Mouse (Mus musculus) liver, embryonic 12.5 days (tissue): ENCODE results near the gene Scamp3. TPM values are rescaled to one million over a fixed set of nuclear protein-coding genes. Genes with fewer than 3 reads are reported as not detected.
A peak's percentile ranks its signal among the peaks of the same experiment; 100 is the strongest.

ENCODE experiments used
- ATAC-seq: fragments of 200-750 bp; cut with Nextera tagmentation; 2 replicates; pipeline ENCODE4 v1.8.0; 2017; ENCODE audit warnings: moderate number of reproducible peaks, mild to moderate bottlenecking, moderate library complexity
- H3K27ac ChIP-seq: fragments of 300-500 bp; sonication (generic); 2 replicates; pipeline ENCODE4 v1.5.1; 2016; ENCODE audit warnings: mild to moderate bottlenecking
- H3K27me3 ChIP-seq: fragments of 300-500 bp; sonication (generic); replicated peaks from 2 replicates; pipeline ENCODE4 v1.6.1; 2016; ENCODE audit warnings: mild to moderate bottlenecking, moderate library complexity
- H3K36me3 ChIP-seq: fragments of 300-500 bp; sonication (generic); 2 replicates; pipeline ENCODE4 v1.6.1; 2016; ENCODE audit warnings: mild to moderate bottlenecking, moderate library complexity
- H3K4me1 ChIP-seq: fragments of 300-500 bp; sonication (generic); 2 replicates; pipeline ENCODE4 v1.6.1; 2016
- H3K4me2 ChIP-seq: fragments of 300-500 bp; sonication (generic); 2 replicates; pipeline ENCODE4 v1.6.1; 2016; ENCODE audit warnings: mild to moderate bottlenecking, moderate library complexity
- H3K4me3 ChIP-seq: fragments of 300-500 bp; sonication (generic); 2 replicates; pipeline ENCODE4 v1.5.1; 2016; ENCODE audit warnings: mild to moderate bottlenecking, moderate library complexity
- H3K9ac ChIP-seq: fragments of 300-500 bp; sonication (generic); 2 replicates; pipeline ENCODE4 v1.6.1; 2016; ENCODE audit warnings: mild to moderate bottlenecking, moderate library complexity
- H3K9me3 ChIP-seq: fragments of 300-500 bp; sonication (generic); replicated peaks from 2 replicates; pipeline ENCODE4 v1.6.1; 2016; ENCODE audit warnings: mild to moderate bottlenecking, moderate library complexity
- WGBS: fragments of 180-500 bp; shearing (Covaris S2); methylation state at CpG from one replicate; pipeline ENCODE4 v1.1.7; 2016; ENCODE audit not compliant: insufficient replicate concordance; 5-methylcytosine and 5-hydroxymethylcytosine counted together
- polyA plus RNA-seq: library from polyadenylated mRNA; unstranded; fragments of >200 nt; fragmentation: Nextera tagmentation; extraction: Ambion mirVana; gene quantifications from 2 replicates; pipeline ENCODE4 v1.2.1, GENCODE M21; 2016

Gene Scamp3
- polyA plus RNA-seq = 79.8 and 86.3 TPM in 2 replicates

GRCm38 (mm10) chr3:89177242-89178106 is at the start of gene Scamp3:
Gene Scamp3 (plus strand): TSS chr3:89177473.
- Histone ChIP-seq H3K9me3 (no peaks in the 10 kb centered on the region), H3K36me3 (peaks cover 82% of the 10 kb centered on the region), H3K4me3 (peak within 1 kb of the TSS; percentile 82), H3K4me1 (peaks cover 31% of the 10 kb centered on the region), H3K4me2 (peak within 1 kb of the TSS; percentile 89), H3K27ac (peak within 1 kb of the TSS; percentile 80), H3K9ac (peak within 1 kb of the TSS; percentile 84), H3K27me3 (no peaks in the 10 kb centered on the region)
- WGBS = under 1% methylated on average over 43 of the region's 43 CpGs
- ATAC-seq = peak; percentile 92

DNA sequence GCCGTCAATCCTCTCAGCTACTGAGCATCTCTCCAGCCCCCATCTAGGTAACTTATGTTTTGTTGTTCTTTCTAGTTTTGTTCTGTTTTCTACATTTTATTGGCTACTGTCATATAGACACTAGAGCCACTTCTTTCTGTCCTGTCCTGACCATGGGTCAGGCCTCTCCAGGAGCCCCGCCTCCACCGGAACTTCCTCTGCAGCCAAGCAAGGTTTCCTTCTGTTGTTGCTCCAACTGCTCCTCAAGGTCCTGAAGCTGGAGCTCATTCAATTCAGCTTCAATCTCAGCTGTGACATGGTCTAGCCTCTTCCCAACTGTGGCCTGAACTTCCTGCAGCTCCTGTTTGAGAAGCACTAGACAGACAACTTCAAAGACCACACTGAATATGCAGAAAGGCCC is 47.4 kb upstream of the Scamp3 start:
- peak overlapping the region; percentile 48 for H3K27ac ChIP-seq
- H3K36me3 ChIP-seq = no peaks in the 10 kb centered on the region
- H3K9me3 ChIP-seq = no peaks in the 10 kb centered on the region
- no peak overlapping the region for H3K4me3 ChIP-seq
- no peaks in the 10 kb centered on the region for H3K27me3 ChIP-seq
- no peak overlapping the region for H3K4me2 ChIP-seq
- H3K9ac ChIP-seq = no peak overlapping the region
- peaks cover 70% of the 10 kb centered on the region for H3K4me1 ChIP-seq
- ATAC-seq = no peak
- WGBS = 81% methylated on average over 3 of the region's 3 CpGs

DNA sequence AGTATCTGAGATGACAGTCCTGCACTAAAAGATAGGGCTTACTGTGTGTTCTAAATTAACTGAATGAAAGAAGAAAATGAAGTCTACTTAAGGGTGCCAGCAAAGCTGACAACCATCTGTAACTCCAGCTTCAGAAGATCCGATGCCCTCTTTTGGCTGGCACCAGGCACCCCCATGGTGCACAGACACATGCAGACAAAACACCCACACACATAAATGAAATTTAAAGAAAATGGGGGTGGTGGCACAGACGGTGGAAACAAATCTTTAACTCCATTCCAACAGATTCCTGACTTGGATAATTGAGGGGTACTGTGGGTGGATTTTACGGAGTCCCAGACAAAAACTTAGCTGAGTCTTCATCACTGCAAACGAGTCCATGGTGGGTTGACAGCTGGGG is 45.5 kb upstream of the Scamp3 start:
- H3K9me3 ChIP-seq = no peaks in the 10 kb centered on the region
- no peak for ATAC-seq
- H3K36me3 ChIP-seq = no peaks in the 10 kb centered on the region
- H3K4me3 ChIP-seq = peak overlapping the region; percentile 54
- peak overlapping the region; percentile 74 for H3K9ac ChIP-seq
- no peaks in the 10 kb centered on the region for H3K27me3 ChIP-seq
- peak overlapping the region; percentile 84 for H3K4me2 ChIP-seq
- 30% methylated on average over 4 of the region's 4 CpGs for WGBS
- H3K4me1 ChIP-seq = peaks cover 84% of the 10 kb centered on the region
- H3K27ac ChIP-seq = peak overlapping the region; percentile 97

- ATAC-seq = peak; percentile 91
- peaks cover 84% of the 10 kb centered on the region for H3K4me1 ChIP-seq
- peak overlapping the region; percentile 54 for H3K4me3 ChIP-seq
- 6% methylated on average over 30 of the region's 30 CpGs for WGBS
- peak overlapping the region; percentile 84 for H3K4me2 ChIP-seq
- H3K27ac ChIP-seq = peak overlapping the region; percentile 97
- no peaks in the 10 kb centered on the region for H3K9me3 ChIP-seq
- peak overlapping the region; percentile 74 for H3K9ac ChIP-seq
- no peaks in the 10 kb centered on the region for H3K27me3 ChIP-seq
- H3K36me3 ChIP-seq = peaks cover 5% of the 10 kb centered on the region
These were observed 44.8 kb upstream of the Scamp3 start for GRCm38 (mm10) chr3:89132285-89133062.

GRCm38 (mm10) chr3:89133063-89133450 is 44.2 kb upstream of the Scamp3 start:
- Histone ChIP-seq H3K4me1 (peaks cover 85% of the 10 kb centered on the region), H3K4me3 (peak overlapping the region; percentile 54), H3K9me3 (no peaks in the 10 kb centered on the region), H3K27me3 (no peaks in the 10 kb centered on the region), H3K9ac (peak overlapping the region; percentile 74), H3K36me3 (peaks cover 10% of the 10 kb centered on the region), H3K4me2 (peak overlapping the region; percentile 84), H3K27ac (peak overlapping the region; percentile 97)
- no peak for ATAC-seq
- WGBS = 38% methylated on average over 7 of the region's 7 CpGs

- Histone ChIP-seq H3K36me3 (peaks cover 17% of the 10 kb centered on the region), H3K27ac (peak overlapping the region; percentile 97), H3K9ac (peak overlapping the region; percentile 74), H3K4me2 (peak overlapping the region; percentile 84), H3K4me3 (peak overlapping the region; percentile 54), H3K27me3 (no peaks in the 10 kb centered on the region), H3K9me3 (no peaks in the 10 kb centered on the region), H3K4me1 (peaks cover 85% of the 10 kb centered on the region)
- no peak for ATAC-seq
- WGBS = 19% methylated on average over 1 of the region's 1 CpGs
These were observed 43.5 kb upstream of the Scamp3 start for GRCm38 (mm10) chr3:89133752-89134151.

GRCm38 (mm10) chr3:89135958-89136357 is 41.3 kb upstream of the Scamp3 start, which contains the start of gene Pklr:
Gene Pklr (plus strand): TSS chr3:89136142.
- ATAC-seq = peak; percentile 66
- peak within 1 kb of the TSS; percentile 81 for H3K4me3 ChIP-seq
- no peaks in the 10 kb centered on the region for H3K9me3 ChIP-seq
- no peaks in the 10 kb centered on the region for H3K27me3 ChIP-seq
- H3K27ac ChIP-seq = peak within 1 kb of the TSS; percentile 97
- H3K4me1 ChIP-seq = peaks cover 86% of the 10 kb centered on the region
- H3K9ac ChIP-seq = peak within 1 kb of the TSS; percentile 95
- H3K4me2 ChIP-seq = peak within 1 kb of the TSS; percentile 78
- peaks cover 39% of the 10 kb centered on the region for H3K36me3 ChIP-seq
- whole genome bisulfite sequencing = 9% methylated on average over 3 of the region's 3 CpGs

DNA sequence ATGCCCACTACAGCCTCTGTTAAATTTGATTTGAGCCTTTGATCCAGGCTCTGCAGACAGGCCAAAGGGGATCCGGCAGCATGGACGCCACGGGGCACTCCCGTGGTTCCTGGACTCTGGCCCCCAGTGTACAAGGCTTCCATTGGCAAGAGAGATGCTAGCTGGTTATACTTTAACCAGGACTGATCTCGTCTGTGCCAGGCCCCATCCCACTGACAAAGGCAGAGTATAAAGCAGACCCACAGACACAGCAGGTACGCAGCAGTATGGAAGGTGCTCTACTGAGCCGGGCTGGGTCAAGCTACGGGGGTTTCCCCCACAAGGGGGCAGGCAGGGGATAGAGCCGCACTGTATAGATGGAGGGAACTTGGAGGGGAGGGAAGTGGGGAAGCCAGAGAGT is 40.9 kb upstream of the Scamp3 start:
- peak overlapping the region; percentile 95 for H3K9ac ChIP-seq
- peak; percentile 47 for ATAC-seq
- no peaks in the 10 kb centered on the region for H3K9me3 ChIP-seq
- peaks cover 43% of the 10 kb centered on the region for H3K36me3 ChIP-seq
- peaks cover 88% of the 10 kb centered on the region for H3K4me1 ChIP-seq
- WGBS = 10% methylated on average over 9 of the region's 9 CpGs
- H3K27me3 ChIP-seq = no peaks in the 10 kb centered on the region
- peak overlapping the region; percentile 78 for H3K4me2 ChIP-seq
- H3K27ac ChIP-seq = peak overlapping the region; percentile 97
- H3K4me3 ChIP-seq = peak overlapping the region; percentile 81

DNA sequence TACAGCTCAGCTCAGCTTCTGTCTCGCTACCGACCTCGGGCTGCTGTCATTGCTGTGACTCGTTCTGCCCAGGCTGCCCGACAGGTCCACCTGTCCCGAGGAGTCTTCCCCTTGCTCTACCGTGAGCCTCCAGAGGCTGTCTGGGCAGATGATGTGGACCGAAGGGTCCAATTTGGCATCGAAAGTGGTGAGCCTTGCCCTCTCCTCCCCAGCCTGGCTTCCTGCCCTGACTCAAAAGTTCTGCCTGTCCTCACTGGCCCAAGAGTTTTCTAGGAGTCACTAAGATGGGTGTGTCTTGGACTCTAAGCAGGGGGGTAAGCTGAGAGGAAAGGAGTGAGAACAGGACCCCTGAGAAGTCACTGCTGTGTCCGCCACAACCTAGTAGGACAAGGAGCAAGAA is 32.5 kb upstream of the Scamp3 start:
- H3K9ac ChIP-seq = 0 out of 2 replicates have a peak overlapping the region, but pooled peaks have one; percentile 14
- H3K4me2 ChIP-seq = no peak overlapping the region
- H3K4me1 ChIP-seq = peaks cover 94% of the 10 kb centered on the region
- WGBS = 72% methylated on average over 10 of the region's 10 CpGs
- peaks cover 72% of the 10 kb centered on the region for H3K36me3 ChIP-seq
- no peak for ATAC-seq
- no peak overlapping the region for H3K4me3 ChIP-seq
- H3K27ac ChIP-seq = peak overlapping the region; percentile 79; the same call in 1 of the 2 replicates
- no peaks in the 10 kb centered on the region for H3K9me3 ChIP-seq
- H3K27me3 ChIP-seq = peaks cover 26% of the 10 kb centered on the region

GRCm38 (mm10) chr3:89145566-89145965 is 31.7 kb upstream of the Scamp3 start:
- peaks cover 33% of the 10 kb centered on the region for H3K27me3 ChIP-seq
- H3K4me1 ChIP-seq = peaks cover 92% of the 10 kb centered on the region
- H3K4me2 ChIP-seq = no peak overlapping the region
- peaks cover 64% of the 10 kb centered on the region for H3K36me3 ChIP-seq
- peak overlapping the region; percentile 79 for H3K27ac ChIP-seq
- no peak overlapping the region for H3K9ac ChIP-seq
- H3K9me3 ChIP-seq = no peaks in the 10 kb centered on the region
- ATAC-seq = no peak
- no peak overlapping the region for H3K4me3 ChIP-seq
- 77% methylated on average over 8 of the region's 8 CpGs for WGBS

- H3K27me3 ChIP-seq = peaks cover 46% of the 10 kb centered on the region
- H3K36me3 ChIP-seq = peaks cover 46% of the 10 kb centered on the region
- peak overlapping the region; percentile 42 for H3K4me3 ChIP-seq
- H3K9ac ChIP-seq = peak overlapping the region; percentile 57
- H3K4me2 ChIP-seq = peak overlapping the region; percentile 71
- ATAC-seq = peak; percentile 90
- no peaks in the 10 kb centered on the region for H3K9me3 ChIP-seq
- H3K27ac ChIP-seq = peak overlapping the region; percentile 79
- WGBS = 17% methylated on average over 26 of the region's 26 CpGs
- peaks cover 92% of the 10 kb centered on the region for H3K4me1 ChIP-seq
These were observed 29.9 kb upstream of the Scamp3 start for GRCm38 (mm10) chr3:89147101-89147978.
